Mouse (Mus musculus): ENCODE results near the gene Tmed4. TPM values are rescaled to one million over a fixed set of nuclear protein-coding genes. Genes with fewer than 3 reads are reported as not detected.

Tmed4 gene
- total and polyA plus RNA-seq, 3 experiments = 60.9 to 66.5 TPM; not detected in 1

DNA sequence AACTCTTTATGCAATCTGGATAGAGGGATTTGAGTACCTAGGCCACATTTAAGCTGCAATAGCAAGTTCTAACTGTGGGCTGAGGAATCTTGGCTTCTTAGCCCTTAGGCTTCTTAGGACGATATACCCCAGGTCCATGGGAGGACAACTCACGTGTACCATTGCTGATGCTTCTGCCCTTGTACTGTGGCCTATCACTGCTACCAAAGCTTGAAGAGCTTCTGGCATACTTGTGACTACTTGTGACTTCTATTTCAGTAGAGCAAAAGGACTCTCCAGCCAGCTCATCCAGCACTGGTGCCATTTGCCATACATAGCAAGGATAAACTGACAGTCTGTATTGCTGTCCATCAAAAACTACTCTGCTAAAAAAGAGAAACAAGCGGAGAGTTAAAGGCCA is 15.5 kb upstream of the Tmed4 start:
- no peak overlapping the region for H3K27ac ChIP-seq (ENCODE audit: control insufficient read depth, low read depth, low read length)
- peaks cover 0 to 30% of the 10 kb centered on the region in 2 experiments; a peak in 3 of 4 replicates for H3K36me3 ChIP-seq (ENCODE audit: control insufficient read depth in 1 of 2, insufficient read depth in 2 of 2, low read length in 2 of 2)
- no peak for DNase-seq (ENCODE audit: low read depth, low spot score)
- H3K4me3 ChIP-seq (ENCODE audit: control insufficient read depth in 1 of 2, insufficient read depth in 1 of 2, low read depth in 2 of 2, low read length in 2 of 2) = no peak overlapping the region
- no peaks in the 10 kb centered on the region for H3K27me3 ChIP-seq (ENCODE audit: control insufficient read depth in 1 of 2, insufficient read depth in 2 of 2, low read length in 2 of 2)
- H3K9ac ChIP-seq (ENCODE audit: control insufficient read depth, low read depth, low read length, poor library complexity, severe bottlenecking) = no peak overlapping the region
- peaks cover 16 to 20% of the 10 kb centered on the region in 2 experiments for H3K4me1 ChIP-seq (ENCODE audit: control insufficient read depth in 1 of 2, insufficient read depth in 2 of 2, low read length in 2 of 2)
- no peaks in the 10 kb centered on the region for H3K9me3 ChIP-seq (replicated peaks; ENCODE audit: insufficient read depth, low read length)
- peaks cover 29% of the 10 kb centered on the region for H3K79me2 ChIP-seq (ENCODE audit: control insufficient read depth, insufficient read depth, low read length, poor library complexity)
- TF ChIP-seq MYC (IDR thresholded peaks at IDR 0.05; ENCODE audit: low read depth, low read length) = no peak

DNA sequence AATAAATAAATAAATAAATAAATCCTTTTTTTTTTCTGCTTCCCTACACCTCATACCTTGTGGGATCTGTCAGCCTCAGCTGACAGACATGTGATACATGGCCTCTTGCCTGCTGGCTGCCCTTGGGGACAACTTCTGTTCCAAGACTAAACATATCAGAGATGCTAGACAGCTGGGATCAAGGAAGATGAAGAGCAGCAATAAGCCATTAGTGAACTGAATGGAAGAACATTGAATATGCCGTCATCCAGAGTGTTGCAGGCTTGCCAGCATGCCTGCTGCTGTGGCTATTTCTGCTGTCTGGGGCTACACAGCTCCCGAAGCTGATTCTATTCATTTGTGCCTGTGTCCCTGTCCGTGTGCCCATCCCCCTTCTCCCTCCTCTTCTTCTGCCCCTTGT is 8.3 kb upstream of the Tmed4 start:
- Histone ChIP-seq H3K27ac (ENCODE audit: control insufficient read depth, low read depth, low read length) (no peak overlapping the region), H3K4me3 (ENCODE audit: control insufficient read depth in 1 of 2, insufficient read depth in 1 of 2, low read depth in 2 of 2, low read length in 2 of 2) (no peak overlapping the region), H3K4me1 (ENCODE audit: control insufficient read depth in 1 of 2, insufficient read depth in 2 of 2, low read length in 2 of 2) (0 out of 4 replicates have a peak, but pooled peaks cover 0 to 4% of the 10 kb centered on the region in 2 experiments), H3K9me3 (replicated peaks; ENCODE audit: insufficient read depth, low read length) (no peaks in the 10 kb centered on the region), H3K79me2 (ENCODE audit: control insufficient read depth, insufficient read depth, low read length, poor library complexity) (no peaks in the 10 kb centered on the region), H3K9ac (ENCODE audit: control insufficient read depth, low read depth, low read length, poor library complexity, severe bottlenecking) (no peak overlapping the region), H3K27me3 (ENCODE audit: control insufficient read depth in 1 of 2, insufficient read depth in 2 of 2, low read length in 2 of 2) (peaks cover 0 to 3% of the 10 kb centered on the region in 2 experiments; a peak in 2 of 4 replicates), H3K36me3 (ENCODE audit: control insufficient read depth in 1 of 2, insufficient read depth in 2 of 2, low read length in 2 of 2) (peaks cover 0 to 2% of the 10 kb centered on the region in 2 experiments; a peak in 1 of 4 replicates)
- DNase-seq (ENCODE audit: low read depth, low spot score) = no peak
- TF ChIP-seq TBP (IDR thresholded peaks at IDR 0.05; ENCODE audit: low read depth, low read length) (no peak), POLR2AphosphoS2 (IDR thresholded peaks at IDR 0.05; ENCODE audit: low read length) (no peak), BHLHE40 (IDR thresholded peaks at IDR 0.05; ENCODE audit: borderline replicate concordance, low read depth, low read length) (no peak), GATA1 (IDR thresholded peaks at IDR 0.05; ENCODE audit: low read depth, low read length) (no peak), MAX (IDR thresholded peaks at IDR 0.05; ENCODE audit: low read length) (no peak), ZKSCAN1 (IDR thresholded peaks at IDR 0.05; ENCODE audit: low read depth, low read length) (no peak), UBTF (IDR thresholded peaks at IDR 0.05; ENCODE audit: borderline replicate concordance, insufficient read depth, low read depth, low read length) (no peak), MEF2A (IDR thresholded peaks at IDR 0.05; ENCODE audit: extremely low read depth, insufficient replicate concordance, low read depth, low read length, poor library complexity, severe bottlenecking) (no peak), MAFK (IDR thresholded peaks at IDR 0.05; ENCODE audit: borderline replicate concordance, low read depth, low read length) (no peak), NELFE (IDR thresholded peaks at IDR 0.05; ENCODE audit: low read depth, low read length) (no peak), SMC3 (IDR thresholded peaks at IDR 0.05; ENCODE audit: low read depth, low read length) (no peak), E2F4 (IDR thresholded peaks at IDR 0.05; ENCODE audit: borderline replicate concordance, low read depth, low read length) (no peak), CTCF (IDR thresholded peaks at IDR 0.05 in 2 of 3, conservative IDR thresholded peaks at IDR 0.05 in 1 of 3; ENCODE audit: control insufficient read depth in 1 of 3, insufficient read depth in 1 of 3, low read depth in 2 of 3, low read length in 3 of 3, poor library complexity in 1 of 3, severe bottlenecking in 1 of 3) (no peak), CHD1 (IDR thresholded peaks at IDR 0.05; ENCODE audit: low read depth, low read length) (no peak), POLR2A (IDR thresholded peaks at IDR 0.05; ENCODE audit: control insufficient read depth in 1 of 2, insufficient read depth in 1 of 2, low read depth in 1 of 2, low read length in 2 of 2, poor library complexity in 1 of 2) (no peak), ZC3H11A (IDR thresholded peaks at IDR 0.05; ENCODE audit: low read depth, low read length) (no peak), SIN3A (IDR thresholded peaks at IDR 0.05; ENCODE audit: low read length) (no peak), MAZ (IDR thresholded peaks at IDR 0.05; ENCODE audit: low read depth, low read length) (no peak)

Measured in MEL (cell line).